Mouse (Mus musculus) lung, adult 2 months (tissue): ENCODE data around the gene Fam184b.

ENCODE experiments used
- CTCF ChIP-seq: fragments of 200-500 bp; IDR thresholded peaks from 2 replicates; pipeline ENCODE4 v1.5.1; 2011; ENCODE audit warnings: mild to moderate bottlenecking, low read length, control low read depth; ENCODE audit not compliant: insufficient read depth
- POLR2A ChIP-seq: fragments of 200-500 bp; IDR thresholded peaks from 2 replicates; pipeline ENCODE4 v1.6.1; 2011; ENCODE audit warnings: low read depth, mild to moderate bottlenecking, control low read depth, low read length, borderline replicate concordance; ENCODE audit errors: extremely low read depth

GRCm38 (mm10) chr5:45638378-45638777 lies 1.0 kb downstream of the Fam184b start:
- TF ChIP-seq POLR2A (no peak), CTCF (no peak)
